23 mouse cellular contexts compared by ENCODE assay signal in genomic region chr6:73026898-73027297, GRCm38 (mm10).
"Had no signal": no experiment of that assay in that cellular context is flagged by ENCODE, and none has a peak within 500 bp of the region (broad histone marks: within the 10 kb centered on the region; RNA-seq: fewer than 3 reads in every experiment).

No protein-coding gene starts in this region.

- H3K9me3 ChIP-seq: intestine, embryonic 15.5 days; limb, embryonic 15.5 days; lung, embryonic 15.5 days; neural tube, embryonic 13.5 days had no signal

- DNase-seq: kidney, adult 11 months; kidney, adult 8-10 months; kidney, postnatal 14 days; kidney, postnatal 4 days; liver, postnatal 0 days; lung, postnatal 10 days; lung, postnatal 4 days; retina, postnatal 1 day; right cerebral cortex, postnatal 25 days; spleen, adult 18-20 months; thymus, adult 2 months; thymus, postnatal 14 days; thymus, postnatal 4 days had no signal

- ATAC-seq: intestine, embryonic 15.5 days; liver, postnatal 0 days; midbrain, embryonic 16.5 days had no signal

- H3K4me2 ChIP-seq: intestine, embryonic 15.5 days; kidney, embryonic 15.5 days; limb, embryonic 15.5 days; liver, embryonic 11.5 days; lung, embryonic 15.5 days; midbrain, embryonic 11.5 days; neural tube, embryonic 13.5 days had no signal

- H3K27ac ChIP-seq: intestine, embryonic 15.5 days; kidney, embryonic 15.5 days; limb, embryonic 15.5 days; liver, embryonic 14.5 days; lung, embryonic 15.5 days; neural tube, embryonic 13.5 days had no signal

- H3K27me3 ChIP-seq: intestine, embryonic 15.5 days; kidney, embryonic 15.5 days; limb, embryonic 15.5 days; lung, embryonic 15.5 days; neural tube, embryonic 13.5 days had no signal

- H3K4me3 ChIP-seq: intestine, embryonic 15.5 days; kidney, embryonic 15.5 days; limb, embryonic 15.5 days; lung, embryonic 15.5 days; myocyte; neural tube, embryonic 13.5 days had no signal

- H3K9ac ChIP-seq: intestine, embryonic 15.5 days; kidney, embryonic 15.5 days; limb, embryonic 15.5 days; liver, embryonic 14.5 days; liver, postnatal 0 days; lung, embryonic 15.5 days; neural tube, embryonic 13.5 days had no signal

- H3K36me3 ChIP-seq: intestine, embryonic 15.5 days; kidney, embryonic 15.5 days; limb, embryonic 15.5 days; lung, embryonic 15.5 days; neural tube, embryonic 13.5 days had no signal

- H3K4me1 ChIP-seq: kidney, embryonic 15.5 days; lung, embryonic 15.5 days; neural tube, embryonic 13.5 days had no signal
